Mouse (Mus musculus) lung, adult 2 months (tissue): ENCODE results near the gene Abcd4.

Experiments
- CTCF ChIP-seq: fragments of 200-500 bp; IDR thresholded peaks from 2 replicates; pipeline ENCODE4 v1.5.1; 2011; ENCODE audit warnings: mild to moderate bottlenecking, low read length, control low read depth; ENCODE audit not compliant: insufficient read depth
- POLR2A ChIP-seq: fragments of 200-500 bp; IDR thresholded peaks from 2 replicates; pipeline ENCODE4 v1.6.1; 2011; ENCODE audit warnings: low read depth, mild to moderate bottlenecking, control low read depth, low read length, borderline replicate concordance; ENCODE audit errors: extremely low read depth

DNA sequence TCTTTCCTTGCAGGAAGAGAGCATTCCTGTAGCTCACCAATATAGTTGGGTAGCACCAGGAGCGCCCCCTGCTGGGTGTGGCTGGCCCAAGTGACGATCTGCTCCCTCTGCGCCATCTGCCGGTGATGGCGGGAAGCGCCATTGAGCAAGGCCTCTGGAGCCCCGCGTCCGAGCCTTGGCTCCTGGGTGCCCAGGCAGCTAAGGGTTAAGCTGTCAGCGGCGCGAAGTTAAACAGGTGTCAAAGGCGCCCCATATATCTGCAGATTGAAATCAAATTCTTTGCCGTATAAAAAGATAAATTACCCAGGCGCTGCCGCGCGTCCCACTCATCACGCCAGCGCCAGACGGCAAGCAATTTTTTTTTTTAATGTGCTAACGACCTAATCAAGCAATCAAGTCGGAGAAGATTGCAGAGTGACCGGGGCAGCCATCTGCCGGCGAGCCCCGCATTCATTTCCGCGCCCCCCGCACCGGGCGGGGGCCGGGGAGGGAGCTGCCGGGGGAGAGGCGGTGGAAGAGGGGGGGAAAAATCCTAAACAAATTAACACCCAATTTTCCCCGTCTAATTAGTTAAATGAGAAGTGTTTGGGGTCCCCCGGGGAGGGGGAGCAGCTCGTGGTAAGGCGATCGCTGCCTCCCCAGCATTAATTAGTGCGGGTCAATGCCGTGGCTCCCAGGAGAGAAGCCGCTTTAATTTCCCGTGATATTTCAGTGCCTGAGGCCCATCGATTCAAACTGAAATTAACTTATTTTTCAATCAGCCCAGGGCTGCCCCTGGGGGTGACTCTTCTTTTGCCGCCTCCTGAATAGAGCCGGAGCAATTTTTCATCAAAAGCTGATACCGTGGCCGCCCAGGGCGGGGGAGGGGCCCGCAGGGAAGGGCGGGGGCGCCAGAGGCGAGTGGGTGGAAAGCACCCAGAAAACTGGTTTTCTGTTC is 27.1 kb downstream of the Abcd4 start:
- TF ChIP-seq CTCF (peak; percentile 98), POLR2A (no peak)
